Mouse (Mus musculus) heart, adult 2 months (tissue): ENCODE results near the gene Efemp2.

Experiments
- CTCF ChIP-seq: fragments of 200-600 bp; IDR thresholded peaks from 2 replicates; pipeline ENCODE4 v1.8.1; 2022; ENCODE audit warnings: antibody characterized with exemption, mild to moderate bottlenecking, moderate library complexity
- EP300 ChIP-seq: fragments of 200-500 bp; IDR thresholded peaks from 2 replicates; pipeline ENCODE4 v1.6.1; 2011; ENCODE audit warnings: low read depth, low read length, control low read depth; ENCODE audit not compliant: insufficient read depth
- POLR2A ChIP-seq: fragments of 200-500 bp; IDR thresholded peaks from 2 replicates; pipeline ENCODE4 v1.6.1; 2011; ENCODE audit warnings: mild to moderate bottlenecking, low read depth, low read length, control low read depth; ENCODE audit not compliant: insufficient read depth

GRCm38 (mm10) chr19:5513005-5513349 is 39.2 kb downstream of the Efemp2 start:
- TF ChIP-seq CTCF: no peak
- no peak for TF ChIP-seq POLR2A
- no peak for TF ChIP-seq EP300
